19 mouse cellular contexts compared by ENCODE assay signal in the genomic region with DNA sequence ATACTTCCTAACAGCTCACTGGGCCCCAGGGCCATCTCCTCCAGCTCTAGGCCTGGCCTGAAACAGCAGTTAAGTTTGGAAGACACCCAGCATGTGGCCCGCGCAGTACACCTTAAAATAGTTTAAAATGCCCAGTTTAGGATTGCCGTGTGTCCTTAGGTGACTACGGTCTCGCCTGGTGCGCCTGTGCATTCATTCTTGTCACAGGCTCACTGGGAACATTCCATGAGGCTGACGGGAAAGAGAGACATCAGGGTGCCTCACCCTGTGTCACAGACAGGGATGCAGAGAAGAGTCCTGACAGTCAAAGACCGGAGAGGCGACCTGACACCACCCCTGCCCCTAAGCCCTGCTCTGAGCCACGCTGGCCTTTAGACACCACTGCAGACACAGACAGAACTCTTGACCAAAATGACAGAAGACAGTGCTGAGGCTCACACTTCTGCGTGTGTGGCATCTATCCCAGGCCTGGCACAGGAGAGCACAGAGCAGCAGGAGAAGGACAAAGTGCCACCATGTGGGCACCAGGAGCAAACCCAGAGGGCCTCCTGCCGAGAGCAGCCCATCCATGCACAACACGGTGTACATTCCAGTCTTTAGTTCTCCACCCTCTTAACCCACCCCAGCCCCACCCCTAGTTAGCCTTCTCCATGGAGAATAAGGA. TPM values are rescaled to one million over a fixed set of nuclear protein-coding genes. Genes with fewer than 3 reads are reported as not detected.
DNase-seq lines count a peak whose midpoint lies in the region.
"Had no signal": no experiment of that assay in that cellular context is flagged by ENCODE, and none has a peak within 500 bp of the region (broad histone marks: within the 10 kb centered on the region; RNA-seq: fewer than 3 reads in every experiment).

No protein-coding gene starts in this region.

- H3K4me1 ChIP-seq in embryonic facial prominence, embryonic 10.5 days: peaks cover 15% of the 10 kb centered on the region

- H3K27ac ChIP-seq in embryonic facial prominence, embryonic 10.5 days (replicated peaks): 0 out of 2 replicates have a peak overlapping the region, but pooled peaks have one; percentile 10
- H3K27ac ChIP-seq: hindbrain, embryonic 14.5 days; midbrain, embryonic 10.5 days; neural tube, embryonic 13.5 days; stomach, postnatal 0 days had no signal

- no peaks in the 10 kb centered on the region for H3K9me3 ChIP-seq in embryonic facial prominence, embryonic 10.5 days
- H3K9me3 ChIP-seq: forebrain, embryonic 13.5 days; midbrain, embryonic 10.5 days; neural tube, embryonic 13.5 days had no signal

- H3K4me3 ChIP-seq in embryonic facial prominence, embryonic 10.5 days: no peak overlapping the region
- H3K4me3 ChIP-seq: forebrain, embryonic 13.5 days; midbrain, embryonic 10.5 days; neural tube, embryonic 13.5 days had no signal

- H3K36me3 ChIP-seq in embryonic facial prominence, embryonic 10.5 days (replicated peaks): peaks cover 46% of the 10 kb centered on the region

- no peaks in the 10 kb centered on the region for H3K27me3 ChIP-seq in embryonic facial prominence, embryonic 10.5 days (replicated peaks; ENCODE audit: low read depth, poor library complexity, severe bottlenecking)
- H3K27me3 ChIP-seq: forebrain, embryonic 13.5 days; neural tube, embryonic 13.5 days; Patski had no signal

- 86% methylated on average over 13 of the region's 13 CpGs for WGBS in embryonic facial prominence, embryonic 10.5 days

- peak; percentile 57 for DNase-seq in gastrocnemius, postnatal 25 days
- DNase-seq in gastrocnemius, adult 8-10 months (ENCODE audit: low spot score in 2 of 2): no peak
- peak; percentile 44 for DNase-seq in kidney, adult 9 months
- no peak for DNase-seq in kidney, adult 11 months
- DNase-seq in cerebellum, adult 9-11 months: peak; percentile 36
- no peak for DNase-seq in embryonic facial prominence, embryonic 10.5 days (ENCODE audit: low spot score)
- no peak for DNase-seq in T-cell, adult 2 months (ENCODE audit: low spot score)
- DNase-seq: adrenal gland, postnatal 36 days; kidney, postnatal 14 days; lung, adult 18-20 months; lung, postnatal 36 days; right cerebral cortex, postnatal 14 days; thymus, postnatal 14 days had no signal

RNA-seq across cellular contexts. Expression of gene Lpin1, which starts 58.5 kb away (rescaled TPM):
- 100 to 1,000 TPM; 174 to 193 TPM for total RNA-seq in gastrocnemius, postnatal 25 days (2021)
- total RNA-seq in gastrocnemius, adult 8-10 months (2022): 100 to 1,000 TPM; 227 to 339 (median 265) TPM
- polyA plus RNA-seq in embryonic facial prominence, embryonic 10.5 days (2016; fragmentation: Nextera tagmentation; extraction: Ambion mirVana): 6.2 and 6.7 TPM in 2 replicates

Comparison
In these comparisons a context has a peak if more than half of its experiments do, and no peak if none do; other contexts are left out.
1. DNase-seq: peak in gastrocnemius, postnatal 25 days (single experiment), kidney, adult 9 months (single experiment) and cerebellum, adult 9-11 months (single experiment); none in gastrocnemius, adult 8-10 months (0 of 2), kidney, adult 11 months (single experiment), embryonic facial prominence, embryonic 10.5 days (single experiment) and T-cell, adult 2 months (single experiment).